Mouse (Mus musculus) adrenal gland, postnatal 36 days (tissue): ENCODE data around the gene Slc40a1. TPM values are rescaled to one million over a fixed set of nuclear protein-coding genes. Genes with fewer than 3 reads are reported as not detected.

Source experiments
- DNase-seq, 2 experiments: peaks; one replicate each; pipeline ENCODE4 v3.0.0; 2021; ENCODE audit warnings: mixed read lengths in 1 of 2
- total RNA-seq, 2 experiments: library from RNA; stranded (reverse); gene quantifications; 2 replicates each; pipeline ENCODE4 v1.2.3; 2021

Slc40a1 gene
- total RNA-seq, 2 experiments from 2014 or later: 8.6 to 9.0 TPM

- DNase-seq: no peak
Observed at GRCm38 (mm10) chr1:45883378-45883777, 42.9 kb downstream of the Slc40a1 start.

DNA sequence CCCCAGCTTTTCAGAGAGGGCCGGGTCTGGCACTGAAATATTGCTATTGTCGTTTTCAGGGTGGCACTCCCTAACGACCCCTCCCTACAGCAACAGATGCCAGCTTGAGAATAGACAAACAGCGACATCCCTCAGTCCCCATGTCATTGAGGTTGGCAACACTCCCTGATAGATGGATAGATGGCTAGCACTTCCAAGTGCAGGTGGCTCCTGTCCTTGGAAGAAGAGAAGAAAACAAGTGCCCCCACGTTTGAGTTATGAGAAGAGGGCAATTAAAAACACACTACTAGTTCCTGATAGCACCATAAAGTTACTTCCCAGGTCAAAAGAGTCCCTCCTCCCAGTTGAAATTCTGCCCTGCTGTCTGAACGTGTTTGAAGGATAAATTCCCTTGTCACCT is 44.2 kb downstream of the Slc40a1 start:
- DNase-seq: no peak

DNA sequence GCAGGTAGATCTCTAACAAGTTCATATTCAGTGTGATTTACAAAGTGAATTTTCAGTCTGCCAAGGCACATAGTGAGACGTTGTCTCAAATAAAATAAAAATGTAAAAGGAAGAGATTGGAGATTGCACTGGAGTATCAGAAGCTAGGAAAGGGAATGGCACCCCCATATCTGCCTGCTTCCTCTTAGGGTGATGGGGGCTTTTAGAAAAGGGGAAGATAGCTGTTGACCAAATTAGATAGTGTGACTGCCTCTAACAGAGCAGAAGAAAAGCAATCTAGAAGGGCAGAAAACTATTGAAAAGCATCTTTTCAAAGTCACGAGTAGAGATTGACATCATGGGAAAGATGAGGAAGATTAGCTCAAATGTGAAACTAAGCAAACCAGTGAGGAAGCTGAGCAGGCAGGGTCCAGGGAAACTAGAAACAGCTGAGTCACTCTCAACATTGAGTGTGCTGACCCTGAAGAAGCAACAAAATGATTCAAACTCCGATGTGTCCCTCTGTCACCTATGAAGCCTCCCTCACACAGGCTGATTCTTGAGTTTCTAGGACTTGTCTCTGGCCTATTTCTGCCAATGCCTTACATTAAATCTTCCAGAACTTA is 45.0 kb downstream of the Slc40a1 start:
- no peak for DNase-seq

DNA sequence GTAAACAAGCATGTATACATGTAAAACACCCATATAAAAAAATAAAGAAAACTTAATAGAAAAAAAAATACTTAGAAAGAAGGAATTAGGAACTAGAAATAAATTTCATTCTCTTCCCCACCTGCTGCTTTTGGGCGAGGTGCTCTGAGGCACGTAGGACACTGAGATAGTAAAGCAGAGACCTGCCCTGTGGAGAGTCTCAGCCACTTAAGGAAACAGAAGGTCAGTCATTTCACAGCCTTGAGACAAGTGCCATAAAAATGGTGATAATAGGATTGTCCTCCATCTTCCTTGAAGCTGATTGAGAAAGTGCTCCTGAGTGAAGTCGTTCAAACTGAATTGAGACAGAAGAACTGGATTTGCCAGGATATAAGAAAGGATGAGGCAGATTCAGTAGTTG is 48.9 kb downstream of the Slc40a1 start:
- DNase-seq: no peak

DNA sequence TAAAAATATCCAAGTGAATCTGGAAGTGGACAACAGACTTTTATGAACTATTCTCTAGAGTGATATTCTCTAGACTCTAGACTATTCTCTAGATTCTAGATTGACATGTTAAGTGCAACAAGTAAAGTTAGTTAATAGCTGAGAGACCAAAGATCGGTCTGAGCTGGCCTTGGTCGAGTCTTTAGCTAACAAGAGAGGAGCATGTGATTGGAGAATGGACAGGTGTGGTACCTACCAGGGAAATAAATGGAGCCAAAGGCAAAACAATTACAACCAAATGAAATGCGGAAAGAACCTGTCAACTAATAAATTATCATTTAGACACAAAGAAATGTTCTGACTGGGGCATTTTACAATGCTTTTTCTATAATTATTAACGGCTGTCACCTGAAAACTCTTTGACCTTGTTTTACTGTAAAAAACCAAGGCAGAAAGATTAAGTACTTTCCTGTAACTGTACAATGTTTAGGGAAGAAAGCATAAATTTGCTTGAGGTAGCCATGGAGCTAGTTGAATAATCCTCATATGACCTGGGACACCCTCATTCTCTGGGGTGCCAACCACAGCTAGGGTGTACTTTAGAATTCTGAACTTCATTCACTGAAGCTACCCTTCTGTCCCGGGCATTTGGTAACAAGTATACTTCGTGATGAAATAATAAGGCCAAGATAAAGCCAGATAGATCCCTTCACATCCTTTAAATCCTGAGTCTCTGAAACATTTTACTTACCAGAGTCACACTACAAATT is 49.7 kb downstream of the Slc40a1 start:
- no peak for DNase-seq

DNA sequence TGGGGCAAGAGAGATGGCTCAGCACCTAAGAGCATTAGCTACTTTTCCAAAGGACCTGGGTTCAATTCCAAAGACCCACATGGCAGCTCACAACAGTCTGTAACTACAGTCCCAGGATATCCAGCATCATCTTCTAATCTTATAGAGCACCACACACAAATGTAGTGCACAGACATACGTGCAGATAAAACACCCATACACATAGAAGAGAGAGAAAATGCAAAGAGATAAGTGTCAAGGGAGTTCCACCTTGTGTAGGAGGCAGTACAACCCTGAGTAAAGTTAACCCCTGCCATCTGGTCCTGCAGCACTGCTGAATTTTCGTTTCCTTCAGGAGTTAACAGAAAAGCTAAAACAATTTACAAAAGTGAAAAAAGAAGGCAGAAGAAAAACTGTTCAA is 50.7 kb downstream of the Slc40a1 start:
- no peak for DNase-seq

- DNase-seq: no peak
Observed at GRCm38 (mm10) chr1:45873250-45873649, 53.1 kb downstream of the Slc40a1 start.

DNA sequence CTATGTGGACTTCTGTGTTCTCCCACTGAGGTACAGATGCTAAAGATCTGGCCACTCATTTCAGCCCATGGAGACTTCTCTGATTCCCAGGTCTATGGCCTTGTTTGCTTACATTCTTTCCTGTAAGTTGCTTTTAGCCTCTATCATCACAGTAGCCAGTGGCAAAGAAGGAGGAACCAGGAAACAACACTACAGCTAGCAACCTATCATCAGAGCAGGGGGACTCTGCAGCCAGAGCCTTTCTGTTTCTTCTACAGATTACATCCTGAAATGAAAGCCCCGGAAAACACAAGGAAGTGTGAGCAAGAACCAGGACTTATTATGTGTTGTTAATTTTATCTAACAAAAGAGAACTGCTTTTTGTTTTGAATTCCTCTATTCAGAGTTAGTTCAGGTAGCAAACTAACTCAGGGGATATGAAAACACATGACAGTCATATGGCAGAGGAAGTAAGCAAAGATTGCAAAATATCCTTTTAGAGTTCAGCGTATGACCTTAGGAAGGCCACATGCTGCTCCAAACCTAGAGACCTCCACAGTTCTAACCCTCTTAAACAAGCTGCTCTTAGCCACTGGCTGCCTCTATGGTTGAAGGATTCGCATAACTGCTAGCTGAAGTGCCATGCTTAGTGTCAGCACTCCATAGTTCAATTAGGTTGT is 57.7 kb downstream of the Slc40a1 start:
- no peak for DNase-seq

DNA sequence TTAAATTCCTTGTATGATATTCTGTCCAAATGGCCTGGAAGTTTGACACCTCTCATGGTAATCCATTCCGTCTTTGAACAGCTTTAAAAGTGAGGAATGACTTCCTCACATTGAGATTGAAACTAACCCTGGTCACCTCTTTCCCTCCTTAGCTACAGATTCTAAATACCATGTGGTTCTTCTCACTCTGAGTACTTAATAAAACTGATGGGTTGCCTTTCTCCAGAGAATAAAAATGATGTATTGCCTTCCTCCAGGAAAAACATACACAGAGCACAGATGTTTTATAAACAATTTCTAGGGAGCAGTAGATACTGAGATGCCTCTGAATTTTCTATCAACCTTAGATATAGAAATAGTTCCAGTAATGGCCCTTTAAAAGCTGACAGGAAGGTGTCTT is 58.3 kb downstream of the Slc40a1 start:
- no peak for DNase-seq

DNA sequence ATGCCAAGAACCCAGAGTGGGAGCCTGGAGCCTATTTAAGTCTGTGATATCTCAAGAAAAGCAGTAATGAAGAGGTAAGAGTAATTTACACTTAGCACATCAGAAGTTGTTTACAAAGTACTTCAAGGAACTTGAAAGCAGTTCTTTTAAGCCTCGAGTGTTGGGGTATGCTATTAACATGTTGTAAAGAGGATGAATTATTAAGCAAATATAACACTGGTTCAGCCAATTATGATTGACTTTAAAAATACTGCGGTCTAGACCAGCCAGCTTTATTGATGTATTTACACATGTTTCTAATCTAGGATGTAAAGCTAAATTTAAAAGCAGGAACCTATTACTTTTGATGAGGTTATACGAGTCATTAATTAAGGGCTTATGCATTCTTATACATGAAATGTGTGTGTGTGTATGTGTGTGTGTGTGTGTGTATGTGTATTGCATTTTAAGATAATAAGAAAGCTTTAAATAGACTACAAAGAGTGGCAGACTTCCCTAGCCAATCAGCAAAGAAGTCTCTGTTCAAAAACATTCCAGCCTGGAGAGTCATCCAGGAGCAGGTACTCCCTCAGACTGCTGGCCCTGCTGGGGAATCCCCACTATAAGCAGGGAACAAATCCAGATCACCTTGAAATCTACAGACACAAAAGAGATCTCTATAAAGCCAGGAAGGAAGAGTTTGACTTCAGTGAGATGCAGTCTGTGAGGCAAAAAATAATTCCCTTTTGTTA is 59.9 kb downstream of the Slc40a1 start:
- DNase-seq: no peak

DNA sequence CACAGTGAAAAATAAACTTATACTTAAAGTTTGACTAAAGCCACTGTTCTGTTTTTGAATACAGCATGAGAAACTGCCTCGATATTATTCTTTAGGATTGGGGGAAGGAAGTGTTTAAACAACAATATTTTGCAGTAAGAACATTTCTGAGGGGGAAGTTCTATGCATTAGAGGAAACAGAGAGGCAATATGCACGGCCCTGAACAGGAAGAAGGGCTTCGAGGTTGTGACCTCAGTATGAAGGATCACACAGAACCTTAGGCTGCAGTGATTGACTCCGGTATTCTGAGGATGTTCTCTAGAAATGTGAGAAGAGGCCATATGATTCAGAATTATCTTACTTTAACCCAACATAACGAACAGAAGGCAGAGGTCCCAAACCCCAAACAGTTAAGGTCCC is 60.6 kb downstream of the Slc40a1 start:
- DNase-seq: no peak

- no peak for DNase-seq
Observed at GRCm38 (mm10) chr1:45865316-45865715, 61.0 kb downstream of the Slc40a1 start.

- DNase-seq: peak in 1 of 2 experiments; percentile 34
Observed at GRCm38 (mm10) chr1:45864564-45865014, 61.7 kb downstream of the Slc40a1 start.

DNA sequence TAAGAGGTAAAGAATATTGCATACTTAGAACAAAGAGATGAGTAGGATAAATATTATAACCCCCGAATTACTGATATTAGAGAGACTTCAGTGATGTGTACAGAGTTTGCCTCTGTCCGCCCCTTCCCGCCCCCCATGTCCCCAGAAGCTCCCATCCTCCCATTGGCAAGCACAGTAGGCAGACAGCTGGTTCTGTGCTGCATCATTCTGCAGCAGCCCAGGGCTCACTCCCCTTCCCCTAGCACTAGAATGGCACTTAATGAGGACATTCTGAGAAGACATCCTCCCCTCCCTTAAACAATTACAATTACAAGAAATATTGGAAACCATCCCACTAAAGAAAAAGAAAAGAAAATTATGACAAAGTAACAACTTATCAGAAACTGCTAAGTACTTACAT is 62.7 kb downstream of the Slc40a1 start:
- DNase-seq: no peak

- DNase-seq: no peak
Observed at GRCm38 (mm10) chr1:45861162-45861561, 65.2 kb downstream of the Slc40a1 start.

- no peak for DNase-seq
Observed at GRCm38 (mm10) chr1:45860349-45860748, 66.0 kb downstream of the Slc40a1 start.

Other genes with a start within 250 kb of the Slc40a1 start
- gene Wdr75, start 131.4 kb downstream of the Slc40a1 start, total RNA-seq: 10 to 100 TPM; 46.9 to 54.3 TPM
- gene Gm5269, start 36.2 kb downstream of the Slc40a1 start, total RNA-seq: not detected
- 1 to 10 TPM; 1.7 to 3.4 TPM for gene Dnah7b, start 139.8 kb upstream of the Slc40a1 start, total RNA-seq